Mouse (Mus musculus): ENCODE measurements around the gene Creb3l1.
A peak's percentile ranks its signal among the peaks of the same experiment; 100 is the strongest.

The Creb3l1 gene

DNA sequence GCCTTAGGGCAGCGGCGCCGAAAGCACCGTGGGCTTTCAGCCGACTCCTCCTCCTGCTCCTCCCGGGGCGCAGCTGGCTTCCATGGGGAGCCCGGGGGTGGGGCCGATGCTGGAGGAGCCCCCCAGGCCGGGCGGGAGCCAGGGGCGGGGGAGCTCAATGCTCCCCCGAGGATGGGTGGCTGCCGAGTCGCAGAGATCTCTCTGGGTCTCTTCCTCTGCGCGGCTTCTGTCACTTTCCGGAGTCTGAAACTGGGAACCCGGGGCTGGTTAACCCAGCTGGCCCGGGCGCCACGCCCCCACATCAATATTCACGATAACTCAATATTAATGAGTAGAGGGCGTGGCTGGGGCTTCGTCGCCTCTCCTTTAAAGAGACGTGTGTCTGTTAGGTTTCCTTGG, at the start of gene Creb3l1:
TSS of gene Creb3l1 (minus strand) at position 229 of the 399 bp plus-strand sequence.
- DNase-seq: peak; percentile 45

DNA sequence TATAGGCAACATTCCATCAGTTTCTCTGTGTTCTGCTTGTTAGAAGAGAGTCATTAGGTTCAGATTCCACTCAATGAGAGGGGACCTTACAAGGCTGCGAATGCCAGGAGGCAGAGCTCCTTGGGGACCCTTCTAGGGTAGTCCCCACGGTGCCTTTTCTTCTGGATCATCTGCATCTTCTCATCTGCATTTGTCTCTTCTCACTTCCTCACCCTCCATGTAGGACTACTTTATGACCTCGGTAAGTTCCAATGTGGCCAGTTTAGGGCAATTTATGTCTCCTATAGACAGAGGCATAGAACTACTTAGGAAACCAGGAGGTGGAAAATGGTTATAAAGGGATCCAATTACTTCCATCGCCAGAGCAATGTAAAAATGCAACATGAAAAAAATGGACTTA, 46.8 kb upstream of the Creb3l1 start:
- DNase-seq: no peak

DNA sequence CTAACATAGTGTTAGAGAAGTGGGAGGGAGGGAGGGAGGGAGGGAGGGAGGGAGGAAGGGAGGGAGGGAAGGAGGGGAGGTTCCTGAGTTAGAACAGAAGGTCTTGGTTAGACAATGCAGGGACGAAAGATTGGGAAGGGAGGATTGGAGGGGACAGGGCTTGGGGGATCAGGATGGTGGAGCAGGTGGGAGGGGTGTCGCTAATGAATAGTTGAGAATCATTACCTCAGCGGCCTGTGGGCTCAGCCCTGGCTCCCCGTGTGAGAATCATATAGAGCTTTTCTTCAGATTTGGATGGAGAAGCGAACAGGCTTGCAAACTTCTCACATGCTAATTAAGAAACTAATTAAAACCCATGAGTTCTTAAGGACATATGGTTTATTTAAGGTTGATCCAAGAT, 45.3 kb upstream of the Creb3l1 start:
- DNase-seq: no peak

DNA sequence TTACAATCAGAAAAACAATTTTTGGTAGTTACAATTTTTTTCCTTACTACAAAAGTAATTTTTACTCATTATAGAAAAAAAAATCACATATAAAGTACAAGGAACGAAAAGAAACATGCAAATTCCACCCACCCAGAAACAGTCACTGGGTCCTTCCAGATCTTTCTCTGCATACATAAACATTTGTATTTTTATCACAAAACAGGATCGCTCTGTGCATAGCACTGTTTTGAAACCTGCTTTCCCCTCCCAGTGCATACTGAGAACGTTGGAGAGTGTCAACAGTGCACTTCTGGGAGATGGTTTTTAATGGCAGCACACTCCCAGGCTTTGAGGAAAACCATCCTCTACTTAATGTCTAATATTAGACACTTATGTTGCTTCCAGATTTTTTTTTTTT, 43.3 kb upstream of the Creb3l1 start:
- no peak for DNase-seq

DNA sequence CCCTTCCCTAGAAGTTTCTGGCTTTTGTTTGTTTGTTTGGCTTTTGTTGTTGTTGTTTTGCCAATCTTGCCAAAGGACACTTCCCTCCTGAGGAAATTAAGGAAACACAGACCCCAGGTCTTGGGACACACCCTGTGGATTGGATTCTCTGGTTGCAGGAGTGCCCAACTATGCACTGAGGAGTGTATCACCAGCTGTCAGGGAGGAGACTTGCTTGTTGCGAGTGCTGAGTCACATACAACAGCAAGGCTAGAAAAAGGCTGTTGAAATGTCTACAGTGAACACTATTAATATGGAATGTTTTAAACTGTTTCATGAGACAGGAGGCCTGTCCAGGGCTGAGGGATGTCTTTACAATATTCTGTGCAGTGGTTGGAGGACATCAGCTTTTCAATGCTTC, 42.6 kb upstream of the Creb3l1 start:
- DNase-seq: no peak

DNA sequence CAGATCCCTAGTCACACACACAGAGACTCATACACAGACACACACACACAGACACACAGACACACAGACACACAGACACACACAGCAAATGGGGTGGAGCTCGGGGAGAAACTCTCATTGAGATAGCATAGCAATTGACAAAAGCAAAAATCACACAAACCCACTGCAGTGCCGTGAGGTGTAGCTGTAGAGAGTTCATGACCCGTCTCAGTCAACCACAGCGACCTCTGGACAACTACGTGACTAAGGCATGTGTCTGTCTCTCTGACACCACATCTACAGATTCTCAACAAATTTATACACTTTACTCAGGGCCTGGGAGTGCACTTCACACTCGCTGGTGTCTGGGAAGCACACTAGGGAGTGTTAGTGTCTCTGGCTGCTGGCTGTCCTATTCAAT, 41.6 kb upstream of the Creb3l1 start:
- DNase-seq: no peak

DNA sequence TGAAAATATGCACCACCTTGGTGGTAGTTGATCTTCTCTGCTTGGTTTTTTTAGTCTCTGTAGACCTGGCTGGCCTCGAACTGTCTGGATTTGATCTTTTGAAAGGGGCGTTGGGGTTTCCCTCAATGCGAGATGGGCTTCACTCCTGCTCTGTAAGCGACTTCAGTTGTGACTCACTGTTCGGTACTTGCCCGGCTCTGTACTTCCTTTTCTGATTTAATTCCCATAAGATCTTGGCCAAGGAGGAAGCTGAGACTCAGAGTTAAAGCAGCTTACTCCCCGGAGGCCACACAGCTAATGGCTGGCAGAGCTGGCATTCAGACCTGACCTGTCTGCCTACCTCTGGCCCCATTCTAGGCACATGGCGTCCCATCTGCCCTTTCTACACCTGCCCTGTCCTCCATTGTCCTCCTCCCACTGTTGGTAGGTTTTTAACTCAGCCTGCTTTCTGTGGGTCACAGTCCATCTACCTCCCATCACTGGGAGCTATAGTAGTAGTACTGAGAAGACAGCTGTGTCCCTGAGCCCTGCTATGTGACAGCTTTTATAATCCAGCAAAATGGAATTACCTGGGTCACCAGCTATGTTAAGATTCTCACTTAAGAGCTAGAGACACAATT, 41.1 kb upstream of the Creb3l1 start:
- no peak for DNase-seq

DNA sequence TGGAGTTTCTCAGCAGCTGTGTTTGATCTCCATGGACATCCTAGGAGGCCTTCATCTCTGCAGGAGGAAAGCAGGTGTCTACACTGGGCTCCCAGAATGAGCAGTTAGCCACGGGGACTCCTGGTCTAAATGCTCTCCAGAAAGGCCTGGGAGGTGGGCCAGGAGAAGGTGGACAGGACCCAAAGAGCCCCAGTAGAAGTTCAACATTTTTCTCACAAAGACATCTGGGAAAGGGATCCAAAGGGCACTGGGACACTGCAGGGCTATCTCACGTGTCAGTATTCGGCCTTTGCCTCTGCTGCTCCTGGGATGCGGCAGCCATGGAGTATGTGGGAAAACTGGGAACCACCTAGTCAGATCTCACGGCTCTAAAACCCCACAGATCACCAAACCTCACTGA, 38.8 kb upstream of the Creb3l1 start:
- no peak for DNase-seq

DNA sequence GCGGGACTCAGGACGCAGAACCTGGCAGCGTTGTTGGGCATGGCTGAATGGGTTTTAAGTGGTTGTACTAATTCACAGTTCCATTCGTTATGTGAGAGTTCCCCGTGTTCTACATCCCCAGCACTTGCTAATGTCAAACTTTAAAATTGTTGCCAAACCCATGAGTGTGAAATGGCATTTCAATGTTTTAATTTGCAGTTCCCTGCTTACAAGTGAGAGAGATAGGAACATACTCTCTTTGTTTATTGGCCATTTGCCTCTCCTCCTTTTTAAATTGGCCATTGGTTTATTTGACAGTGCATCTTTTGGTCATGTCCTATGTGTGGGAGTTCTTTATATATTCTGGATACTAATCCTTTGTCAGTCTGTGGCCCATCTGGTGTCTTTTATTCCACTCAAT, 37.0 kb upstream of the Creb3l1 start:
- DNase-seq: peak; percentile 36

DNA sequence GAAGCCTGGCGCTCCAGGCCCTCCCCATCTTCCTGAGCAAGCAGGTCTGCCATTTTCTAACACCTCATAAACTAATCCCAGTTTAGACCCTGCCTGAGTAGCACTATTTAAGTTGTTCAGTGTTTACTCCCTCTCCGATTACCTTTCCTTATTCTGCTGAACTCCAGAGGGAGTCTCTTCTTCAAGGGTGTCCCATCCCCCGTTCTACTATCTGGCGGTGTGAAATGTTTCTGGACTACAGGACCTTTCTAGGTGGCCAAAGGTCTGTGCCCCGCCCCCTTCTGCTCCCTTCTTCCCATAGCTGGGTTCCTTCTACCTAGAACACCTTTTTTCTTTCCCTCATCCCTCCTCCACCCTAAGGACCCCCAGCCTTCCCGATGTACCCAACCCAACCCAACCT, 36.0 kb upstream of the Creb3l1 start:
- no peak for DNase-seq

DNA sequence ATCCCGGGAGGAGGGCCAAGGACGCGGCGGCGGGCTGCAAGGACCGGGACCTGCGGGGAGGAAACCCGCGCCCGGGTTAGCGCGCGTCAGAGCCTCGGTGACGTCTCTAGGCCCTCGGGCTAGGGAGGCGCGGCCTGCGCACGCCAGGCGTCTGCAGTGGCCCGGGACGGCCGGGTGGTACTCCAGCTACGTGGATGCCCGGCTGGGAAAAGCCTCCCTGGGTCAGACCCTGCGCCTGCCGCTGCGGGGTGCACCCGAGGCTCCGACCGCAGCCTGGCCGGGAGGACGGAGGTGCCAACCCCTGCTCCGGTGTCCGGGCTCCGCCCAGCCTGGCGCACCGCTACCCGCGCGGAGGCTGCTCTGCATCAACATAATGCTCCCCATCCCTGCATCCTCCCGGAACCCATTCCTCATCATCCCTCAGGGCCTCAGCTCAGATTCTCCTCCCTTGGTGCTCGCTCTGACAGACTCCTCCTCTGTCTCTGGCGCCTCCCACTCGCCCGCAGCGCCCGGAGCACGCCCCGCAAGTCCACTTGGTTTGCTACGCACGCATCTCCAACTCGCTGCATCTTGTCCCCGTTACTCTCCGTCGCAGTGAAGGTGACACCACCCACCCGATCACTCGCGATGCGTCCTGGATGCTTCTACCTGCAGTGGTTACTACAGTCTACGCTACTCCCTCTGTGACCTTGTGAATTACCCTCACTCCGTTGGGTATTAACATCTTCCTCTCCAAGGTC, 35.3 kb upstream of the Creb3l1 start:
- peak; percentile 68 for DNase-seq

DNA sequence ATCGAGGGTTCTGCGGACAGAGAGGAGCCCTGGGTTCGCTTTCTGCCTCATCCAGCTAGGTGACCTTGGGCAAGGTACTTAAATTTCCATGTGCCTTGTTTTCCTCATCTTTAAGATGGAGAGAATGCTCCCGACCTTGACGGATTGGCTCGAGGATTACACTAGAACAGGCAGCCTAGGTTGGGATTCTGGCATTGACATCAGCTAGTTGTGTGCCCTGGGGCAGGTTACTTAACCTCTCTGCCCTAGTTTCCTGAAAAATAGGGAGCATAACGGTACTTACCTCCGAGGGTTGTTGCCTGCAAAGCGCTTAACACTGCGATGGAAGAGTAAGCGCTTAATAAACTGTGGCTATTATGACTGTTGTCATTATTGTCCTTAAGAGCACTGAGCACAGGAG, 34.6 kb upstream of the Creb3l1 start:
- no peak for DNase-seq

DNA sequence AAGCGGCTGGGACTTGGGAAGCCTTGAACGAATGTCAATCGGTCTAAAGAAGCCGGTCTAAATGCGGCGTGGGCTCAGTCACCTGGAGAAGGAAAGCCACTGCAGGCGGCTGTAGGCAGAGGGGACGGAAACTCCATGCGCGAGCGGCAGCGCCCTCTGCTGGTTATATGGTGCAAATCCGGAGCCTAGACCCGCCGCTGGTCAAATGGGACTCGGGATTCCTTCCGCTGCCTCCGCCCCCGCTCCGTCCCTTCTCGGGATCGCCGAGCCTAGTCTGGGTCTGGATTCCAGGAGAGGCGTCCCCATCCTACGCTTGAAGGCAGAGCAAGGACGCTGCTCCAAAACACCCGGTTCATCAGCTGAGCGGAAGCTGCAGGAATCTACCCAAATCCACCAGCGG, 34.2 kb upstream of the Creb3l1 start:
- DNase-seq: peak; percentile 84

DNA sequence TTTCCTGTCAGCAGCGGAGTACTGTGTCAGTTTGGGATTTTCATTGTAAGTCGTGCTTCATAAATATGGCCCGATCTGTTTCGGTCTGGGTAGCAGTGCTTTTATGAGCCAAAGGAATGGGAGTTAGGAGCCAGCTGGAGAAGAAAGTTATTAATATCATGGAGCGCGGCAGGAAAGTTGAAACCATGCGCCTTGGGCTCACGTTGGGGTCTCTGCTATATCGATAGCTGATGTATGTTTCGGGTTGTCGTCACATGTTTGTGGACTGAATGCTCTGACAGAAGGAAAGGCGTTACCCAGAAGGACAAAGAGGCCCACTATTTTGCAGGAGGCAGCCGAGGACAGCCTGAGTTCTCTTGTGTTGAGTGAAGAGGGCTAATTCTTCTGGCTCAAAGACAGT, 32.5 kb upstream of the Creb3l1 start:
- no peak for DNase-seq

DNA sequence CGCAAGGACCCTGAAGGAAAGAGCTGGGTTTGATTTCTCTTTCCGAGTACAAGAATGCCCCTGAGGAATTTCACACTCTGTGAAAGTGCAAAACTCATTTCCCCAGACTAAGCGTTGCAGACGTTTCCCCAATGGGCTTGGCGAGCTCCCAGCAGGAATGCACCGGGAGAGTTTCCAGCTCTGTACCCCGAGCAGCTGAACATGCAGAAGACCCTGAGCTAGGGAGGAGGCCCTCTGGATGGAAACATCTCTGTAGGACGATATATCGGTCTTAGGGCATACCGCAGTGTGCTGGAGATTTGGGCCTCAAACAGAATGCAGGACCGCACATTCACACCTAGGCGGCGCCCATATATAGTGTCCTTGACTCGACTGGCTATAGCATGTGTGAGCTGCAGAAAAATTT, 31.5 kb upstream of the Creb3l1 start:
- DNase-seq: peak; percentile 58

DNA sequence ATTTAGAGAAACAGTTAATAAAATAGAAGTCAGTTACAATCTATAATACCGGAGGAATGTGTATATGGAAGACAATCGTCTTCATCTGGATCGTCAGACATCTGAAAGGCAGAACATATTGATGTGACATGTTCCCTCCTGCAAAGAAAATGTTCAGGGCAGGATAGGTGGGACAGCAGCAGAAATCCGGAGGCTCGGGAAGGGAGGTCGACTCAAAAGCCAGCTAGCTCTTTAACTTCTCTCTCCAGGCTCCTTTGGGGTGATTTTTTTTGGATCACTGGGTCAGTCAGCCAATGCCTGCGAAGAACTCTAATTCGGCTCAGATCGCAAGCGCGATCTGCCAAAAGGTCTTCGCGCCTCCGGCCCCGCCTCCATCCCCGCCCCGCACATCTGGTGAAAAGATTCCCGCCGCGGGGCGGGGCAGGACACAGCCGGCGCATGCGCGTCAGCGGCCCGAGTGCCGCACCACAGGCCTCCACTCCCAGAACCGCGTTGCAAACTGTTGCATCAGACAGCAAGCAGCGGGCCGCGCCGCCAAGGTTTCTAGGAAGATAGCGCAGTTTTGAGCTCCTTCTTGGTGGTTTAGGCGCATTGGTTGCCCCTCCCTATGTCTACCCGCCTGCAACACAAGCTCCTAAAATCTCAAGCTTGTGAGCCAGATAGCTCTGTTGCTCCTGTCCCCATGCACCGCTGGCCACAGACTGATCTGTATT, 31.0 kb upstream of the Creb3l1 start:
- peak; percentile 87 for DNase-seq

DNA sequence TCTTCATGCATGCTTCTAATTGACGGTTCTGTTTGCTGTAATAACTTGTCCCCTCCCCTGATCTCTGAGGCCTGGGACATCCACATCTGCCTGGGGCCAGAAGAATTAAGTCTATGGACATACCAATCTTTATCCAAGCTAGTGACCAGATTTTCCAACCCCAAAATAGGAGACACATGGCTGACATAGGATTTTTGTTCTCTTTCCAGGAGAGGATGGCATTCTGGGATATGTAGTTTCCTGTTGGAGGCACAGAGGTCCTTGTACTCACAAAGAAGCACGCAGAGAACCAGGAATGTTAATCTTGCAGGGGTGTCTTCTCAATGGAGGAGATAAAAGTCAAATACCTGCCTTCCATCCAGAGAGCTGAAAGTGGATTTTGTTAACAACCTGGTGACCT, 28.5 kb upstream of the Creb3l1 start:
- no peak for DNase-seq

DNA sequence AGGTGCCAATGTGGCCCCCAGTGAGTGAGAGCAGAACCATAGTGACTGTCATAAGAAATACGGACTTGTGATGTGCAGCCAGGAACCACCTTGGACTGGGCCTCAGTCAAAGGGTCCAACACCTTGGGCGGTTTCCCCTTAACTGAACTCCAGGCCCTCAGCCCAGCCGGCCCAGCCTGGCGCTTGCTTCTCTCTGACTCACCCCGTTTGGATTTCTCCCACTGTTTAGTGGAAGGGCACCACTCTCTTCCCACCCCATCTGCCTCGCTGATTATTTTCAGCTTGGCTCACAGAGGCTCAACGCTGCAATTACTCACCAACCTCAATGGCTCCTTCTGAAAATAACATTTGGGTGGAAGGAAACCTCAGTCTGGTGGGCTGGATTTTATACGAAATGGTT, 27.9 kb upstream of the Creb3l1 start:
- peak; percentile 67 for DNase-seq

DNA sequence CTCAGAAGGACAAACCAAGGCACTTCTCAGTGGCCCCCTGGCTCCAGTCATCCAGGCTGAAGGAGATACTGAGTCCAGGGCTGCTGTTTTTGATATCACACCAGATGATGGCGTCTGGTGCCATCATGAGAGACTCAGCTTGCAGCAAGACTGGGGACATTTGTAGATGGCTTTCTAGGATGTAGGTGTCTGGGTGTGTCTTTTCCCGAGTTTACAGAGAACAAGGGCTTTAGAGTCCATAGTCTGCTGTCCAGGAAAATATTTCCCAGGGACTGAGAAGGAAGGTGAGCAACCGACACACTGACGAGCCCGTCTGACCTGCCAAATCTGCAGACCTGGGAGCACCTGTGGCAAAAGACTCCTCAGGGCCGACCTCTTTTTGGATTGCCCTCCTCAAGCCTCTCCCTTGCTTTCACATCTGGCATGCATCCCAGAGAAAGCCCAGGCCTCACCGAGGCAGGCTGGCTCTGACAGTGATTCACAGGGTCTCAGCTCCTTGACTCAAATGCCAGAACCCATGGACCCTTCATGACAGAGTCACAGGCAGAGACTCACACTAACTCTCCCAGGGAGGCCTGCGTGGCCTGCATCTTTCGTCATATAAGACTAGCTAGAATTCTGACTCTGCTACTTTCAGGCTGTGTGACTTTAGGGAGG, 23.9 kb upstream of the Creb3l1 start:
- DNase-seq: no peak

DNA sequence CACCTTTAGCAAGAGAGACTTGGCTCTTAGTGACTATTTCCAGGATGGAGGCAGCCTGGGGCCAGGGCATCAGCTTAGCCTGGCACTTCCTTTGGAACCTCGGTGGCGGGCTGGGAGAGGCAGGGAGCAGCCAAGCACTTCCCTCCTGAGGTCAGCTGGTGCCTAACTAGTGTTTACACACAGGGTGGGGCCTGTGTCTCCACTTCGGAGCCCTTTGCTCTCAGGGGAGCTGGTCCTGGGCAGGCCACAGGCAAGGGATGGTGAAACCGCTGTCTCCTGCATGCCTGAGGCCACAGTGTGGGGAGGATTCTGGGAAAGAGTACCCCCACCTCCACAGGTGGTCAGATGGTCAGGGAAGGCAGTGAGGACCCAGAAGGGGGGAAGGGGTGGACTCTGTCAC, 23.3 kb upstream of the Creb3l1 start:
- no peak for DNase-seq

DNA sequence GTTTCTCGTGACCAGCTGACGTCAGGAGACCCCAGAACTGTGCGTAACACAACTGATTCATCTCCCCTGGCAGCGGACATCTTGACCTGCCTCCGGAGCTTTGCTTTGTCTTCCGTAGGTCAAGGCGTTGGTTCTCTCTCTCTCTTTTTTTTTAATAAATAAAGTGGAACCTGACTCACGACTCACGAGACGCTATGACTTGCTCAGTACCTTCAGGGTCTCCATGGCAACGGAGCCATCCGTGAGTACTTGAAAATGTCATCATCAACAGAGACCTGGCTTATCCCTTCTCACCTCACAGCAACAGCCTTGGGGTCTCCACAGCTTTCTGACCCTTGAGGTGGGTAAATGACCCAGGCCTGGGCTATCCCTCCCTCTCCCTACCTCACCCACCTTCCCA, 19.0 kb upstream of the Creb3l1 start:
- no peak for DNase-seq

DNA sequence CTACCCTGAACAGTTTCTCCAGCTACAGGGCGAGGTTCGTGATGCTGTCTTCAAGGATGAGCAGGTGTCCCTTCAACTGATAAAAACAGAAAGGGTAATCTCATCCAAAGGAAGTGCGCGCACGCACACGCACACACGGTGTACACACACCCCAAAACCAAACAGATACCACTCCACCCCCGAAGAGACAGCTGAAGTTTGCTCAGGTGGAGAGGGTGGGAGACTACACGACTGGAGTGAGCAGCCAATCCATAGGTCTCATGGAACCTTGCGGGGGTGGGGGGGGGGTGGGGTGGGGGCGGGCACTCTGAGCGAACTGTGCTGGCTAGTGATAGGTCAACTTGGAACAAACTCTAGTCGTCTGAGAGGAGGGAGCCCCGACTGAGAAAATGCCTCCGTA, 17.2 kb upstream of the Creb3l1 start:
- DNase-seq: no peak

DNA sequence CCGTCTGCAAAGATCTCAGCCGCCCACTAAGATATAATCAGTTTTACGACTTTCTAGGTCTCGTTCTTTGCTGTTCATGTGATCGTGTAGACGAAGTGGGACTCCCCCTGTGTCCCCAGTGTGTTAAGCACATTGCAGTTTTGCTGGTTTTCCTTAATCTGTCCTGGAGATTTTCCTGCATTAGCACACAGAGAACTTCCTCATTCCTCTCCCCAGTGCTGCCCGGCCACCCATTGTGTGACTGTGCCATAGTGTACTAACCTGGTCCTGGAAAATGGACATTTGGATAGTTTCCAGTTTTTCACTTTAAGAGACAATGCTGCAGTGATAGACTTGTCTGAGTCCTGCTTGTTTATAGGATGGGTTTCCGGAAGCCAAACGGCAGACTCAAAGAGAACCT, 10.0 kb upstream of the Creb3l1 start:
- no peak for DNase-seq

DNA sequence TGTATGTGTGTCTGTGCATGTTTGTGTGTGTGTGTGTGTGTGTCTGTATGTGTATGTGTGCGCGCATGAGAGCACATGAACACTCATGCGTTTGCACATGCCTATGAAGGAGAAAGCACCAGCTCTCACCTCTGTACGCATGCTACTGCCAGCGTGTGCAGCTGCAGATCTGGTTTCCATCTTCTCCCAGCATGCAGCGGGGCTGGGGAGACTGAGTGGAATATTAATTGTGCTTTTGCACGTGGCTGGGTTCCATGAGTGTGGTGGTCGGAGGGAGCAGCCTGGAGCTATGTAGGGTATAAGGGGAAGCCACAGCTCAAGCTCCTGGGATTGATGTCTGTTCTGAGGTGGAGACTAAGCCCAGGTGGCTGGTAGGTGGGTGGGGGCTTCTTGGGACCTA, 6.3 kb upstream of the Creb3l1 start:
- DNase-seq: no peak

Measured in layer of hippocampus, adult 9-11 months (tissue).